Mouse (Mus musculus) heart, embryonic 10.5 days (tissue): Measurements from ENCODE around the gene Slx4ip. TPM values are rescaled to one million over a fixed set of nuclear protein-coding genes. Genes with fewer than 3 reads are reported as not detected.

Experiments used
- DNase-seq: peaks from one replicate; pipeline ENCODE4 v3.0.0-alpha.2; 2017; ENCODE audit warnings: low spot score
- H3K27ac ChIP-seq: fragments of 300-500 bp; sonication (generic); 2 replicates; pipeline ENCODE4 v1.5.1; 2016; ENCODE audit warnings: mild to moderate bottlenecking
- H3K27me3 ChIP-seq: fragments of 300-500 bp; sonication (generic); 2 replicates; pipeline ENCODE4 v1.6.1; 2016; ENCODE audit warnings: mild to moderate bottlenecking; ENCODE audit not compliant: poor library complexity, insufficient read depth, severe bottlenecking
- H3K36me3 ChIP-seq: fragments of 300-500 bp; sonication (generic); 2 replicates; pipeline ENCODE4 v1.6.1; 2016; ENCODE audit warnings: mild to moderate bottlenecking, moderate library complexity
- H3K4me1 ChIP-seq: fragments of 300-500 bp; sonication (generic); 2 replicates; pipeline ENCODE4 v1.6.1; 2016; ENCODE audit warnings: mild to moderate bottlenecking
- H3K4me3 ChIP-seq: fragments of 300-500 bp; sonication (generic); 2 replicates; pipeline ENCODE4 v1.5.1; 2016; ENCODE audit warnings: mild to moderate bottlenecking, moderate library complexity
- H3K9me3 ChIP-seq: fragments of 300-500 bp; sonication (generic); 2 replicates; pipeline ENCODE4 v1.6.1; 2016; ENCODE audit warnings: mild to moderate bottlenecking, moderate library complexity
- WGBS: fragments of 180-500 bp; shearing (Covaris S2); methylation state at CpG from one replicate; pipeline ENCODE4 v1.1.7; 2016; 5-methylcytosine and 5-hydroxymethylcytosine counted together
- polyA plus RNA-seq: library from polyadenylated mRNA; unstranded; fragments of >200 nt; fragmentation: Nextera tagmentation; extraction: Ambion mirVana; gene quantifications from 2 replicates; pipeline ENCODE4 v1.2.1, GENCODE M21; 2016

Gene Slx4ip
- polyA plus RNA-seq, 1 experiment from 2014 or later = 5.9 TPM

- Histone ChIP-seq H3K4me3 (no peak overlapping the region), H3K9me3 (no peaks in the 10 kb centered on the region), H3K36me3 (no peaks in the 10 kb centered on the region), H3K27me3 (no peaks in the 10 kb centered on the region), H3K4me1 (peaks cover 14% of the 10 kb centered on the region), H3K27ac (no peak overlapping the region)
- DNase-seq = no peak
- 81% methylated on average over 3 of the region's 3 CpGs for WGBS
Measured at GRCm38 (mm10) chr2:136958697-136959096, 67.7 kb downstream of the Slx4ip start.

DNA sequence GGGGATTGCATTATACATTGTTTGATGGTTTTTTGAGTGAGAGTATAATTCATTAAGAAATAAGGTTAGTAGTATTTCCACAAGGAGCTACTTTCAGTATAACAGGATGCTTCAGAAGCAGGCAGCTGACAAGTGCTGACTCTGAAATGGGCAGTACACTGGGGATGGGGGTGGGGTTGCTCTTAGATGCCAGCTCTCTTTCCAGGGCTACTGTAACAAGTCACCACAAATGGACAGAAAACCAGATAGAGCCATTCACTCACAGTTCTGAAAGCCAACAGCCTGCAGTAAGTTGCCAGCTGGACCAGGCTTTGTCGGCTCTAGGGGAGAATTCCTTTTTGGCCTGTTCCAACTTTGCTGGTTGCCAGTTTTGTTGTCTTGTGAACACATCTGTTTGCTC lies 84.8 kb downstream of the Slx4ip start:
- no peak overlapping the region for H3K4me3 ChIP-seq
- no peaks in the 10 kb centered on the region for H3K27me3 ChIP-seq
- peaks cover 8% of the 10 kb centered on the region; the same call in 1 of the 2 replicates for H3K4me1 ChIP-seq
- no peak overlapping the region for H3K27ac ChIP-seq
- H3K9me3 ChIP-seq = no peaks in the 10 kb centered on the region
- 83% methylated on average over 1 of the region's 1 CpGs for WGBS
- no peak for DNase-seq
- no peaks in the 10 kb centered on the region for H3K36me3 ChIP-seq

- Histone ChIP-seq H3K36me3 (no peaks in the 10 kb centered on the region), H3K4me1 (peaks cover 8% of the 10 kb centered on the region; the same call in 1 of the 2 replicates), H3K4me3 (no peak overlapping the region), H3K27me3 (no peaks in the 10 kb centered on the region), H3K27ac (no peak overlapping the region), H3K9me3 (no peaks in the 10 kb centered on the region)
- DNase-seq = no peak
- 80% methylated on average over 6 of the region's 6 CpGs for WGBS
Measured at GRCm38 (mm10) chr2:136979056-136979772, 88.2 kb downstream of the Slx4ip start.

DNA sequence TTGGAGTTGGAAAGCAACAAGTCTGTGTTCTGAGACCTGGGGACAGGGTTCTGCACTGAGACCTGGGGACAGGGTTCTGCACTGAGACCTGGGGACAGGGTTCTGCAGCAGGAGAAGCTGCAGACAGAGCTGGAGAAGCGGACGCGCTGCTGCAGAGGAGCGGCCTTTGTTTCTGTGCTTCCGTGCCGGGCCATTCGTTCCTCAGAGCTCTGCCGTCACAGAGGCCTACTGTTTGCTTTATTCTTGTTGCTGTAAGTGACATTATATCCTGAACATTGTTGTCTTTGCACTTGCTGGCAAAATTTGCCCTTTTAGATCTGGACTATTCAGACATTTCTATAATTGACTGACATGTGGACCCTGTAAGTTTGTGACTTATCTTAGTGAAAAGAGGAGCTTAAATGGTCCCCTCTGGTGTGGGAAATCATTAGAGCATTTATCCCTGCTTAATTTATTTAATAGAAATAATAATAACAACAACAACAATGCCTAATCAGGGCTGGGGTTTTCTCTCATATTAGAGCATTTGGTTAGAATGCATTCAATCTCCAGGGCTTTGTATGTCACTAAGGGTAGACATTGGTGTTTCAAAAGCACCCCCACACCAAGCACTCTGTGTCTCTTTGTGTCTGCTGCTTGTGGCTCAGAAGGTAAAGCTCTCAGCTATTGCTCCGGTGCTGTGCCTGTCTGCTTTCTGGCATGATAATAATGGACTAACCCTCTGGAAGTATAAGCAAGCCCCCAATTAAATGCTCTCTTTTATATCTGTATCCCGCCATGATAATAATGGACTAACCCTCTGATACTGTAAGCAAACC lies 90.3 kb downstream of the Slx4ip start:
- Histone ChIP-seq H3K27ac (no peak overlapping the region), H3K9me3 (no peaks in the 10 kb centered on the region), H3K27me3 (no peaks in the 10 kb centered on the region), H3K4me1 (peaks cover 10% of the 10 kb centered on the region), H3K36me3 (no peaks in the 10 kb centered on the region), H3K4me3 (no peak overlapping the region)
- 68% methylated on average over 10 of the region's 10 CpGs for WGBS
- DNase-seq = no peak

DNA sequence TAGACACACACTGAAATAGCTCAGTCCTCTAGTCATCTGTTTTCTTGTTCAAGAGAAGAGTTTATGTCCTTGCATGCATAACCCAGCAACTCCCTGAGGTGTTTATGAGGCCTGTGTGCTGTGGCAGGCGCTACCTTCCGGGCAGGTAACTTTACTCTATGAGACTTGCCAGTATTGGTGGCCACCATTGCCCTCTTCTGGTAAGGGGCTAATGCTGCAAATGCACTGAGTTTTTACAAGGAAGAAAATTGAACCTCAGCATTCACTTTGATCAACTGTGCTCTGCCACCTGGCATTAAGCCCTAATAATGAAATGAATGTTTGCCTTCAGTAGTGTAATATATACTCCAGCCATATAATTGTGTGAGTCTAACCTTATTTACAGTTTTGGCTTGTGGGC lies 92.9 kb downstream of the Slx4ip start:
- no peak for DNase-seq
- Histone ChIP-seq H3K36me3 (no peaks in the 10 kb centered on the region), H3K27ac (no peak overlapping the region), H3K4me1 (peaks cover 11% of the 10 kb centered on the region), H3K27me3 (no peaks in the 10 kb centered on the region), H3K4me3 (no peak overlapping the region), H3K9me3 (no peaks in the 10 kb centered on the region)
- 84% methylated on average over 2 of the region's 2 CpGs for WGBS

DNA sequence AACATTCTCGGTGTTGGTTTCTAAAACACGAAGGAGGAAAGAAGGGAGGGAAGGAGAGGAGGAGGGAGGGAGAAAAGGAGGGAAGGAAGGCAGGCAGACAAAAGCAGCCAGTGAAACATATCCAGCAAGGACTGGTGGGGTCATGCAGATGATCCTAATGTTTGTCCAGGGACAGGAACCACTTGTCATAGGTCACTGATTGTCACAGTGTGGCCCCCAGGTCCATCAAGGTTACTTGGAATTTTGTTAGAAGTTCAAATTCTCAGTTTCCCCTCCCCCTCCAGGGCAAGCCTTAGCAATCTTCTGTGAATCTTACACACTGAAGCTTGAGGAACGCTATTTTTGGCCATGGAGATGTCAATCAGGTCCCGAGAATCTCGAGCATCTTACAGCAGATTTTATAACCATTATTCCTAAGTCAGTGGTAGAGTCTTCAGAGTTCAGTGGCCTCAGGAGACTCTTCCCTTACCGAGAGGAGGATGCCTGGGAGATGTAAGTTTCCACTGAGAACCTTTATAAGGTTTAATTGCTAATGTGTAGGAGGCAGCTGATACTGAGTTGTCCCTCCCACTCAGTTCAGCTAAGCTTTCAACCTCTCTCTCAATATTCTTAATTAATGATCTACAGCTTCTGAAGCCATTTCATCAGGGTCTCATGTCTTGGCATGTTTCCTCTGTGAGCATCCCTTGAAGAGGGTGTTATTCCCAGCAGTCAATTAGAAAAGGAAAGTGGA lies 95.1 kb downstream of the Slx4ip start:
- H3K27me3 ChIP-seq = no peaks in the 10 kb centered on the region
- 68% methylated on average over 6 of the region's 6 CpGs for WGBS
- peaks cover 11% of the 10 kb centered on the region for H3K4me1 ChIP-seq
- H3K36me3 ChIP-seq = no peaks in the 10 kb centered on the region
- no peaks in the 10 kb centered on the region for H3K9me3 ChIP-seq
- no peak overlapping the region for H3K4me3 ChIP-seq
- no peak for DNase-seq
- H3K27ac ChIP-seq = no peak overlapping the region

DNA sequence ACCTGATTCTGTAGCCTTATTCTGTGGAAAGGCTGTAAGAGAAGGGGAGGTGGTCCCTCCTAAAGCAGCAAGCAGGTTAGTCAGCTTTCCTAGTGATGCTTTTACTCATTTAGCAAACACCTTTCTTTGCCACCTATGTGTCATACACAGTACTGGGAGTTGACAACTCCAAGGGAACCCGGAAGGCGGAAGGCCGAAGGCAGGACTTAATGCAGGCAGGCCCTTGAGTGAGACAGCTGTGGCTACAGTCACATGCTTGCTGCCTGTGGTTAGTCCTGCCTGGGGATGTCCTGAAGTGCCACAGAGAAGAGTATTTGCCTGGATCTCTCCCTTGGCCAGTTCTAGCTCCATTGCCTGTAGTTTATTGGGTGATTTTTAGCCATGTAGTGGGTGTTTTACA lies 102.1 kb downstream of the Slx4ip start:
- DNase-seq = no peak
- Histone ChIP-seq H3K27me3 (no peaks in the 10 kb centered on the region), H3K27ac (0 out of 2 replicates have a peak overlapping the region, but pooled peaks have one; percentile 18), H3K4me3 (no peak overlapping the region), H3K9me3 (no peaks in the 10 kb centered on the region), H3K36me3 (no peaks in the 10 kb centered on the region), H3K4me1 (peaks cover 30% of the 10 kb centered on the region)
- 79% methylated on average over 3 of the region's 3 CpGs for whole genome bisulfite sequencing

DNA sequence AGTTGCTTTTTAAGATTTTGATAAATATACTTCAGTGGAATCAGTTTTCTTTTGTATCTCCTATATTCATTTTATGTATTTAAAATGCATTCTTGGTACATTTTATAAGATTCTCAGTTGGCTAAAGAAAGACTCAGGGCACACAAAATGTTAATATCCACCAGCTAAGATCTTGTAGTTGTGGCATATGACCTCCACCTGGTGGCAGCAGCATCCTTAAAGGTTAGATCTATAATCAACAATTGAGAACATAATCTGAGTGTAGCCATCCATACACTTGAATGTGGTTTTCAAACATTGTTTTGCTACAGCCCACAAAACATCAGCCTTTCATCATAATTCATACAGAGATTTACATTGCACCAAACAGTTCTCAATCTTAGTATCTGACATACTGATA lies 106.1 kb downstream of the Slx4ip start:
- Histone ChIP-seq H3K27ac (no peak overlapping the region), H3K36me3 (no peaks in the 10 kb centered on the region), H3K4me3 (no peak overlapping the region), H3K4me1 (peaks cover 30% of the 10 kb centered on the region), H3K9me3 (no peaks in the 10 kb centered on the region), H3K27me3 (no peaks in the 10 kb centered on the region)
- no peak for DNase-seq

DNA sequence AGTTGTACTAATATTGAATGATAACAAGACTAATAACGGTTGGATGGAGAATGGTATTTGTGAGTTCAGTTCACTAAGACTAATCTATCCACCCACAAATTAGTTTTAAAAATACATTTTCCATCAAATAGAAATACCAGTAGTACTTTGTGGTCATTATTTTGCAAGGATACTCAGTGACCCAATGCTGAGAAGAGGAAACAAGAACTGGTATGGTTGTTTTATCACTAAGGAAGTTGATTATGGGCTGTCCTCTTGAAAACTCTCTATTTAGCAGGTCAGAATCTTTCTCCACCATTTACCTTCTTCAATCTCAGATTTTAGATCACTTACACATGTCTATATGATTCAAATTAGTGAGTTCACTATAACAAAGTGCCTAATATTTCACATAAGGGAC lies 111.0 kb downstream of the Slx4ip start:
- Histone ChIP-seq H3K4me1 (peaks cover 8% of the 10 kb centered on the region; the same call in 1 of the 2 replicates), H3K9me3 (no peaks in the 10 kb centered on the region), H3K27ac (no peak overlapping the region), H3K36me3 (no peaks in the 10 kb centered on the region), H3K4me3 (no peak overlapping the region), H3K27me3 (no peaks in the 10 kb centered on the region)
- no peak for DNase-seq
- WGBS = 96% methylated on average over 1 of the region's 1 CpGs

- H3K4me1 ChIP-seq = peaks cover 8% of the 10 kb centered on the region; the same call in 1 of the 2 replicates
- no peak overlapping the region for H3K27ac ChIP-seq
- no peak overlapping the region for H3K4me3 ChIP-seq
- H3K27me3 ChIP-seq = no peaks in the 10 kb centered on the region
- H3K9me3 ChIP-seq = no peaks in the 10 kb centered on the region
- H3K36me3 ChIP-seq = no peaks in the 10 kb centered on the region
- WGBS = 79% methylated on average over 1 of the region's 1 CpGs
- DNase-seq = no peak
Measured at GRCm38 (mm10) chr2:137006656-137007055, 115.6 kb downstream of the Slx4ip start.

GRCm38 (mm10) chr2:137011980-137012379 lies 121.0 kb downstream of the Slx4ip start:
- WGBS = 66% methylated on average over 1 of the region's 1 CpGs
- H3K9me3 ChIP-seq = no peaks in the 10 kb centered on the region
- H3K27me3 ChIP-seq = no peaks in the 10 kb centered on the region
- no peak overlapping the region for H3K4me3 ChIP-seq
- peaks cover 4% of the 10 kb centered on the region; the same call in 1 of the 2 replicates for H3K4me1 ChIP-seq
- DNase-seq = no peak
- no peak overlapping the region for H3K27ac ChIP-seq
- H3K36me3 ChIP-seq = no peaks in the 10 kb centered on the region

GRCm38 (mm10) chr2:137013151-137013550 lies 122.1 kb downstream of the Slx4ip start:
- no peaks in the 10 kb centered on the region for H3K9me3 ChIP-seq
- H3K27ac ChIP-seq = no peak overlapping the region
- no peaks in the 10 kb centered on the region for H3K27me3 ChIP-seq
- WGBS = 83% methylated on average over 3 of the region's 3 CpGs
- DNase-seq = no peak
- H3K4me1 ChIP-seq = peaks cover 4% of the 10 kb centered on the region; the same call in 1 of the 2 replicates
- H3K36me3 ChIP-seq = no peaks in the 10 kb centered on the region
- H3K4me3 ChIP-seq = no peak overlapping the region
